Mouse (Mus musculus) cerebellum, postnatal 4 days (tissue): Measurements from ENCODE around the gene Lhx2.

Experiments used
- DNase-seq, 2 experiments: peaks; one replicate each; pipeline ENCODE4 v3.0.0; 2022; ENCODE audit warnings: low spot score in 2 of 2, mixed read lengths in 1 of 2

The Lhx2 gene

GRCm38 (mm10) chr2:38346881-38347764, 8.0 kb downstream of the Lhx2 start:
- no peak for DNase-seq

DNA sequence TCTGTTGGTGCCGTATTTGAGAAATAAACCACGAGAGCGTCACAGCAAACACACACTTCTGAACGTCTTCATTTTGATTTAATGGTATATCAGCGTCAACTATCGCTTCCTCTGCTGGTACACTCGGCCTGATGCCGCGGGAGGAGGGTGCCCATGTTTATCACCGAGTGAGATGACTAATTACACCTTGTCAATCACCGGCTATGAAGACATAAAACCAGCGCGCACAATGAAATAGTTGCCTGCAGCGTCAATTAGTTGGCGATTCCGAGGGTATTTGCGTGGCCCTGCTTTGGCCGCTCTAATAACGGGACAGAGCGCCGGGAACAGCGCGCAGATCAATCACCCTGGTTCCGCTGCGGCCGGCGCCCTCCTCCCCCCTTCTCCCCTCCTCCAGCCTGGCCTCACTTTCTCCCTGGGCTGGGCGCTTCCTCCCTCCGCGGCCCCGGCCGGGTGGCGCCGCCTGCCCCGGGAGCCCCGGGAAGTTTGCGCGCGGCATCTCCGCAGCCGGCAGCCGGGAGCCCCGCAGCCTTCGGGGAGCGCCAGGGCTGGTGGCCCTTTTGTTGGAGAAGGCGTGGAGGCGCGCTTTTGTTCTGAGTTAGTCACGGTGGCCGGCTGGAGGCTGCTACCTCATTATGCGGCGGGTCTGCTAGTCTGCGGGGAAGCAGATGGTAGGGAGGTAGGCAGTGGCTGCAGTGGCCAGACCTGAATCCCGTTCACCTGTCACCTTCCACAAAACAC, 8.9 kb downstream of the Lhx2 start:
- DNase-seq = no peak

DNA sequence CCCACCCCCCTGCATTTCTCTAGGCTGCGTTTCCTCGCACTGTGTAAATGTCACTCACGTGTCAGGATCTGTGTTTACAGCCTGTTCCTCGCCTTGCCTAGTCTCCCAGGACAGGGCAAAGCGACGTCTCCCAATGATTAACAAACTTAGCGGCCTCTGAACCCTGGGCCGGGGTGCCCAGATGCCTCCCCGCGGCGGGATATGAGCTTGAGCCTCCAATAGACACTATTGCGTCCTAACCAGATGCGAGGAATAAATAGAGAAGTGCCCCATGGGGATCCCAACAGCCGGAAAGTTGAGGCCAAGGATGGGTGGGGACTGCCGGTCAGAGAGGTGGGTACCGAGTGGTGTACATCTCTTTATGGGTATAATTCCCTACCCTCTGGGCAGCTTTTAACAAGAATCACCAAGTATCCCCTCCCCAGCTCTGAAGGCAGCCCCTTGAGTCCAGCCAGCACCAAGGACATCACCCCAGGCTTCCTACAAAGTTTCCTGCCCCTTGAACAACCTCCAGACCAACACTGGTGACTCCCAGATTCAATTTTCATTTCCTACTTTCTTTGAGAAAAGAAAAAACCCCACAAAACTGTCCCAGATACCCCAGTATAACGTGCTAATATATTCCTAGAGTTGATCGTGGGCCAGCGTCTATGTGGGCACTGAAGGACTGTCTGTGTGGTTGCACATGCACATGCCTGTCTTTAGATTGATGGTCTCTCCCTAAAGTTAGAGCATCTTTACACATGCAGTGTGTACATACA, 9.8 kb downstream of the Lhx2 start:
- DNase-seq = no peak

GRCm38 (mm10) chr2:38349447-38350350, 10.6 kb downstream of the Lhx2 start:
- DNase-seq = no peak

GRCm38 (mm10) chr2:38350386-38350785, 11.3 kb downstream of the Lhx2 start:
- no peak for DNase-seq

GRCm38 (mm10) chr2:38350796-38351195, 11.7 kb downstream of the Lhx2 start:
- peak in 1 of 2 experiments; percentile 68 for DNase-seq

GRCm38 (mm10) chr2:38351641-38352320, 12.7 kb downstream of the Lhx2 start:
- no peak for DNase-seq

GRCm38 (mm10) chr2:38352321-38353007, 13.4 kb downstream of the Lhx2 start:
- no peak for DNase-seq

DNA sequence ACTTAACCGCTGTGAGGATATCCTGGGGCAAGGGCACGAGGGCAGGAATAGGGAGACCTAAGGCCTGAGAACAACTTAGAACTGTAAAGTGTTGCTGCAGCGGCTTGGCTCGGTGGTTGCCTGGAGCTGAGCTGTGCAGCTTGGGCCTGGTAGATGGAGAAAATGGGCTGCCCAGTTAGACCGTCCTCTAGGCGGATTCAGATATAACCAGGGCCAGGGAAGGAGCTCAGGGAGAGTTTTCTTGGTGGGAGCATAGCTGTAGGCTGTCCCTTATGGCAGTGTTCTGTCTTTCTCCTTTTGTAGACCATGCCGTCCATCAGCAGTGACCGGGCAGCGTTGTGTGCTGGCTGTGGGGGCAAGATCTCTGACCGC, 13.9 kb downstream of the Lhx2 start:
- no peak for DNase-seq

DNA sequence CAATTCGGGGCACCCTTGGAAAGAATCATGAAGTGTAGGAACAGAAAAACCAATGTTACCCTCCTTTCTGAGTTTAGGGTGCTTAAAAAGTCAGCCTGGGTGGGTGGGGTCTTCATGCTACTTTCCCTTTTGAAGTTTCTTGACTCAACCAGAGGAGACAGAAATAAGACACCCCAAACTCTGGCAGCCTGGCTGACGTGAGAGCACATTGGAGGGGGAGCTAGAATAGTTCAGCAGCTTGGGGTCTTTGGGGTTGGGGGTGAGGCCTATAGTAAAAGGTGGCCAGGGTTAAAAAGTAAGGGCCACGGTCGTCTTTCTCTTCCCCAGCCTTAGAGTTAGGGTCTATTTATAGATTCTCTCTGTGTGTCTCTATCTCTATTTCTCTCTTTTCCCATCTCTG, 14.6 kb downstream of the Lhx2 start:
- DNase-seq = no peak

- no peak for DNase-seq
These were observed 15.2 kb downstream of the Lhx2 start for GRCm38 (mm10) chr2:38354179-38354716.

GRCm38 (mm10) chr2:38354717-38355510, 15.8 kb downstream of the Lhx2 start:
- DNase-seq = no peak

DNA sequence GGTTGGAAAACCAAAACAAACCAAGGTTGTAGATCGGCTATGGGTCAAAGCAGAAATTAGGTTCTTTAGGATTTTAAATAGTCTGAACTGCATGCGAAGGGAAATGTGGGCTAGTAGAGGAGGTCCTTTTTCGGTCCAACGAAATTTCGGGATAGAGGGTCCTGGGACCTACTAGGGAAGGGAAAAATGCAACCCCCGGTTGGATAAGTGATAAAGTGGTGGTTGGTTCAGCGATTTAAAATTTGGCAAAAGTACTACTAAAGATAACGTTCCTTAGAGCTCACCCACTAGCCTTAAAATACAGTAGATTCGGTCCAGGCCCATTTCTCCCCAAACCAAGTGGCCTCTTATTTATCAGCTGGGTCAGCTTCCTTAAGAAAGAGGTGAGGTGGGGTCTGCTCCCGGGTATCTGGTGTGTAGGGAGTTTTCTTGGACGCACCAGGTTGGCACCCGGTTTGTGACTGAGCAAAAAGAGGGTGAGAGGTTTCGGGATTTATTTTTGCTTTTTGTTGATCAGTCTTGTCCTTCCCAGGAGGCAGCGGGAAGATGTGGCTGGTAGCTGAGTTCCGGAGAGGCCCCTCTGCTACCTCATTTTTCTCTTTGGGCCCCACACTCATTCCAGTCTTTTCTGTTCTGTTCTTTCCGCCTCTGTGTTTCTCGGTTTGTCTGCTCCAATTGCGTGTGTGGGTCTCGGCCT, 16.8 kb downstream of the Lhx2 start:
- no peak for DNase-seq

GRCm38 (mm10) chr2:38356428-38357260, 17.6 kb downstream of the Lhx2 start:
- no peak for DNase-seq

- no peak for DNase-seq
These were observed 18.5 kb downstream of the Lhx2 start for GRCm38 (mm10) chr2:38357294-38358246.

GRCm38 (mm10) chr2:38358611-38359010, 19.5 kb downstream of the Lhx2 start:
- no peak for DNase-seq
